Mouse (Mus musculus) spleen, postnatal 0 days (tissue): Measurements from ENCODE around the gene Ttc7b. TPM values are rescaled to one million over a fixed set of nuclear protein-coding genes. Genes with fewer than 3 reads are reported as not detected.

Source experiments
- polyA plus RNA-seq: library from polyadenylated mRNA; unstranded; fragments of >200 nt; fragmentation: Nextera tagmentation; extraction: Ambion mirVana; gene quantifications from 2 replicates; pipeline ENCODE4 v1.2.1, GENCODE M21; 2015

The Ttc7b gene
- 2.6 and 3.1 TPM in 2 replicates for polyA plus RNA-seq

GRCm38 (mm10) chr12:100520794-100521186 lies at the start of gene Ttc7b:
TSS of gene Ttc7b (minus strand) at chr12:100520826.

Other genes starting within 250 kb of the Ttc7b start
- 2.7 and 3.4 TPM in 2 replicates for gene Rps6ka5, start 206.2 kb upstream of the Ttc7b start, polyA plus RNA-seq